Mouse (Mus musculus) kidney, adult 2 months (tissue): ENCODE data around the gene Plch2.

Experiments used
- CTCF ChIP-seq: fragments of 200-500 bp; conservative IDR thresholded peaks from 2 replicates; pipeline ENCODE4 v1.5.1; 2011; ENCODE audit warnings: low read depth, mild to moderate bottlenecking, control low read depth, low read length, moderate library complexity, mixed read lengths; ENCODE audit not compliant: insufficient read depth, insufficient read length
- POLR2A ChIP-seq: fragments of 200-500 bp; IDR thresholded peaks from one replicate; pipeline ENCODE4 v1.6.1; 2011; ENCODE audit warnings: low read depth, low read length, control low read depth

DNA sequence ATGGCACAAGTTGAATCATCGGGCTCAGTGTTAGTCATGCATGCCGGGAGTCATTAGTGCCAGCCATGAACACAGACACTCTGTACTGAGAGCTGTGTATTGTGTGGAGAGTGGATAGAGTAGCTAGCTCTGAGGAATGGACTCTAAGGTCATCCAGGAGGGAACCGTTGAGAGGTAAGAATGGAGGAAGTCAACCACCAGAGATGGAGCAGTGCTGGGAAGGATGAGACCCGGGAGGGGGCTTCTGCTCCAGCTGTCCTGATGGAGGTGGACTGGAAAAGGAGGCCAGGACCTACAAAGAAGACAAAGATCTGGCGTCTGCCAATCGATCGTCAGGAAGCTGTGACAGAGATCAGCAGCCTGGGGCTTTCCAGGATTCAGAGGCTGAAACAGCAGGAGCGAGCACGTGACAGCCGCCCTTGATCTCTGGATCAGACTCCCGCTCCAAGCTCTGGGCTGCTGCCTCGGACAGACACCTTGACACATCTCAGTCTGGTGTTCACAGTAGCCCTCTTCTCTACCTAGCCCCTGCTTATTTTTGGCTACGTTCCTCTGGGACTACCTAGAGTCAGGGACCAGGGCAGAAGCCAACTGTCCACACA lies 123.2 kb downstream of the Plch2 start:
- TF ChIP-seq CTCF (no peak), POLR2A (no peak)
